Mouse (Mus musculus) forebrain, embryonic 11.5 days (tissue): ENCODE results near the gene Klc1. TPM values are rescaled to one million over a fixed set of nuclear protein-coding genes. Genes with fewer than 3 reads are reported as not detected.

Experiments used
- ATAC-seq: fragments of 200-750 bp; cut with Nextera tagmentation; replicated peaks from 2 replicates; pipeline ENCODE4 v1.8.0; 2017; ENCODE audit warnings: moderate TSS enrichment; ENCODE audit not compliant: low FRiP score
- DNase-seq: peaks from one replicate; pipeline ENCODE4 v3.0.0-alpha.2; 2017; ENCODE audit warnings: low spot score
- H3K27ac ChIP-seq: fragments of 300-500 bp; sonication (generic); 2 replicates; pipeline ENCODE4 v1.5.1; 2014; ENCODE audit warnings: low read depth, low read length
- H3K27me3 ChIP-seq: fragments of 300-500 bp; sonication (generic); 2 replicates; pipeline ENCODE4 v1.6.1; 2014; ENCODE audit warnings: mild to moderate bottlenecking, low read length, mixed read lengths; ENCODE audit not compliant: control insufficient read depth, insufficient read depth
- H3K36me3 ChIP-seq: fragments of 300-500 bp; sonication (generic); 2 replicates; pipeline ENCODE4 v1.6.1; 2014; ENCODE audit warnings: mild to moderate bottlenecking, low read length, moderate library complexity, mixed read lengths; ENCODE audit not compliant: control insufficient read depth, insufficient read depth
- H3K4me1 ChIP-seq: fragments of 300-500 bp; sonication (generic); replicated peaks from 2 replicates; pipeline ENCODE4 v1.6.1; 2014; ENCODE audit warnings: low read length, mixed read lengths; ENCODE audit not compliant: control insufficient read depth, insufficient read depth
- H3K4me2 ChIP-seq: fragments of 300-500 bp; sonication (generic); 2 replicates; pipeline ENCODE4 v1.6.1; 2014; ENCODE audit warnings: low read depth, mild to moderate bottlenecking, low read length, moderate library complexity, mixed read lengths; ENCODE audit not compliant: severe bottlenecking
- H3K4me3 ChIP-seq: fragments of 300-500 bp; sonication (generic); 2 replicates; pipeline ENCODE4 v1.5.1; 2014; ENCODE audit warnings: low read depth, low read length
- H3K9ac ChIP-seq: fragments of 300-500 bp; sonication (generic); 2 replicates; pipeline ENCODE4 v1.6.1; 2014; ENCODE audit warnings: low read length
- H3K9me3 ChIP-seq: fragments of 300-500 bp; sonication (generic); 2 replicates; pipeline ENCODE4 v1.6.1; 2016; ENCODE audit warnings: low read length, mixed read lengths; ENCODE audit not compliant: control insufficient read depth
- WGBS: fragments of 180-500 bp; shearing (Covaris S2); extraction: QIAGEN DNeasy Blood & Tissue Kit; methylation state at CpG from one replicate; pipeline ENCODE4 v1.1.7; 2014; 5-methylcytosine and 5-hydroxymethylcytosine counted together
- polyA plus RNA-seq: library from polyadenylated mRNA; unstranded; fragments of >200 nt; fragmentation: Nextera tagmentation; extraction: Ambion mirVana; gene quantifications from 2 replicates; pipeline ENCODE4 v1.2.1, GENCODE M21; 2014

The Klc1 gene
- polyA plus RNA-seq, 1 experiment from 2014 or later: 226 TPM

DNA sequence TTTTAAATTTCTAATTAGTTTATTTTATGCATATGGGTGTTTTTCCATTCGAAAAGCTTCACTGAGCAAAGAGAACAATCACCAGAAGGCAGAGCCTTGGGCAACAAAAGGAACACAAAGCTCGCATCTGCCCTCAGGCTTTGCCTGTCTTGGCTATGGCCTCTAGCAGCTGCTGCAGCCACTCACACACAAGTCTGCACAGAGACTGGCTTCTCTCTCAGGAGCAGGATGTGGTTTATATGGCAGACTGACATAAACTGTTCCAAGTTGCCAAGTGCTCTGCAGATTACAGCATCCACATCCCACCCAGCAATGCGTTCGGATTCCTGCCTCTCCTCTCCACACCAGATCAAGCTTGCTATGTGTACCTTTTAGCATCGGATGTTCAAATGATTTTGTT, 93.1 kb downstream of the Klc1 start:
- no peak overlapping the region for H3K4me2 ChIP-seq
- no peaks in the 10 kb centered on the region for H3K4me1 ChIP-seq
- DNase-seq (no peak), ATAC-seq (no peak)
- H3K9ac ChIP-seq: no peak overlapping the region
- H3K4me3 ChIP-seq: no peak overlapping the region
- H3K27me3 ChIP-seq: no peaks in the 10 kb centered on the region
- H3K36me3 ChIP-seq: no peaks in the 10 kb centered on the region
- WGBS: 84% methylated on average over 5 of the region's 5 CpGs
- no peak overlapping the region for H3K27ac ChIP-seq
- no peaks in the 10 kb centered on the region for H3K9me3 ChIP-seq

DNA sequence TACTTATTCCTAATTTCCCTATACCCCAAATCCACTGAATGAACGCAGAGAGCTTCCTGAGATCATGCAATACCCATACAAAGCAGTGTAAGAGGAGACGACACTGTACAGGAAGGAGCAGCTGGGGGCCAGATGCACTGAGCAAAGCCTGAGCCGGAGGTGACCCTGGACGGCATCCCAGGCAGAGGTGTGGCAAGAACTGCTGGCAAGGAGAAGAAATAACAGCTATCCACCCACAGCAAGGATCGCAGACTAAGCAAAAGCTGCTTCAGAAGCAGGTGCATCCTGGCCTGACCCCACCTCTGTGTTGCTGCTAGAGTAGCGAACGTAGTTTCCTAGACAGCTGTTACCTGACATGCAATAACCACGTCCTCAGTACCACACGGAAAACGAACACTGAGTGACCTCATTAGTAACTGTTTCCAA, 94.4 kb downstream of the Klc1 start:
- WGBS: 85% methylated on average over 10 of the region's 10 CpGs
- DNase-seq (no peak), ATAC-seq (no peak)

DNA sequence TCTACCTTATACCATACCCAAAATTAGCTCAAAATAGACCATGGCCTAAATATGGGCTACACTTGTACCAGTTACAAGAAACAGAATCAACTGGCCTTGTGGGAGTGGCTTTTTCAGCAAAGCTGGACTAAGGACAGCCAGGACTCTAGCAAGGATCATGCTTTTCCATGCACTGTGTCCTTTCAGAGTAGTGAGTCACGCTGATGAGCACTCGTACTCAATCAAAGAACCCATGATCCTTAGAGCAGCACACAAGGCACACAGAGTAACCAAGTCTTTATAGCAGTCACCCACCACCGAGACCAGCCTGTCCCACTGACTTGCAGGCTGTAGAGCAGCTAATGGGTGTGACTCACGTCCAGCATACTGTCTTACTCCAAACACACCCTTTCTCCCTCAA, 94.9 kb downstream of the Klc1 start:
- Histone ChIP-seq H3K9ac (no peak overlapping the region), H3K4me2 (no peak overlapping the region), H3K27me3 (no peaks in the 10 kb centered on the region), H3K27ac (no peak overlapping the region), H3K36me3 (no peaks in the 10 kb centered on the region), H3K9me3 (no peaks in the 10 kb centered on the region), H3K4me1 (no peaks in the 10 kb centered on the region), H3K4me3 (no peak overlapping the region)
- ATAC-seq (no peak), DNase-seq (no peak)
- 79% methylated on average over 4 of the region's 4 CpGs for WGBS

More for the DNA sequence above, 94.4 kb downstream of the Klc1 start:
- Histone ChIP-seq H3K4me3 (no peak overlapping the region), H3K36me3 (no peaks in the 10 kb centered on the region), H3K27me3 (no peaks in the 10 kb centered on the region), H3K4me1 (no peaks in the 10 kb centered on the region), H3K4me2 (no peak overlapping the region), H3K9me3 (no peaks in the 10 kb centered on the region), H3K27ac (no peak overlapping the region), H3K9ac (no peak overlapping the region)

DNA sequence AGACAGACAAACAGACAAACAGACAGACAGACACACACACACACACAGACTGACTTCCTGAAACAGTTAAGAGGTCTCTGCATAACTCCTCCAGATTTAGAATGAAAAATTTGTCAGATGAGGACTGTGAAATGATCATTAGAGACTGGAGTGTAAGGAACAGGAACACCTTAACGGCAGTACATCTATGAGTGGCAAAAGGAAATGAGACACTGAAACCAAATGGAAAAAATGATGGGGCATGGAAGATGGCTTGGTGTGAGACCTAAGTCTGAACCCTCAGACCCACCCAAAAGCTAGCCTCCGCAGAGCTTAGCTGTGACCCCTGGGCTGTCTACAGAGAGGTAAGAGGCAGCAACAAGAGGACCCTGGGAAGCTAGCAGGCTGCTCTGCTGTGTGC, 96.8 kb downstream of the Klc1 start:
- 85% methylated on average over 2 of the region's 2 CpGs for WGBS
- DNase-seq (no peak), ATAC-seq (no peak)
- Histone ChIP-seq H3K4me1 (no peaks in the 10 kb centered on the region), H3K36me3 (no peaks in the 10 kb centered on the region), H3K4me3 (no peak overlapping the region), H3K27ac (no peak overlapping the region), H3K9me3 (no peaks in the 10 kb centered on the region), H3K4me2 (no peak overlapping the region), H3K27me3 (no peaks in the 10 kb centered on the region), H3K9ac (no peak overlapping the region)

Other genes starting within 250 kb of the Klc1 start
- gene Eif5, start 220.8 kb upstream of the Klc1 start, polyA plus RNA-seq: 673 and 736 TPM in 2 replicates
- 69.1 and 81.1 TPM in 2 replicates for gene Mark3, start 184.3 kb upstream of the Klc1 start, polyA plus RNA-seq
- gene Ckb, start 86.5 kb upstream of the Klc1 start, polyA plus RNA-seq: 2,325 and 2,523 TPM in 2 replicates
- gene Trmt61a, start 80.7 kb upstream of the Klc1 start, polyA plus RNA-seq: 12.9 and 15.6 TPM in 2 replicates
- 65.2 and 67.7 TPM in 2 replicates for gene Bag5, start 45.6 kb upstream of the Klc1 start, polyA plus RNA-seq
- gene Apopt1, start 45.6 kb upstream of the Klc1 start, polyA plus RNA-seq: 55.4 and 55.5 TPM in 2 replicates
- 19.6 and 20.1 TPM in 2 replicates for gene Xrcc3, start 55.0 kb downstream of the Klc1 start, polyA plus RNA-seq
- 66.5 and 68.4 TPM in 2 replicates for gene Zfyve21, start 55.3 kb downstream of the Klc1 start, polyA plus RNA-seq
- gene Ppp1r13b, start 149.3 kb downstream of the Klc1 start, polyA plus RNA-seq: 6.3 and 7.6 TPM in 2 replicates
- 524 and 551 TPM in 2 replicates for gene Atp5mpl, start 208.1 kb downstream of the Klc1 start, polyA plus RNA-seq
- gene Tdrd9, start 212.7 kb downstream of the Klc1 start, polyA plus RNA-seq: 0.94 and 1.7 TPM in 2 replicates
- not detected in 2 replicates for gene Rd3l, start 222.5 kb downstream of the Klc1 start, polyA plus RNA-seq